In genomic region chr11:23945966-23946365, GRCm38 (mm10) we compare ENCODE assay signal across 25 mouse cellular contexts.
"Had no signal": no experiment of that assay in that cellular context is flagged by ENCODE, and none has a peak within 500 bp of the region (broad histone marks: within the 10 kb centered on the region; RNA-seq: fewer than 3 reads in every experiment).

No protein-coding gene starts in this region.

- H3K36me3 ChIP-seq: embryonic facial prominence, embryonic 10.5 days; embryonic facial prominence, embryonic 12.5 days; embryonic facial prominence, embryonic 13.5 days; embryonic facial prominence, embryonic 15.5 days; forebrain, embryonic 10.5 days; forebrain, embryonic 12.5 days; forebrain, embryonic 15.5 days had no signal

- DNase-seq: cerebellum, adult 9-11 months; cerebellum, postnatal 14 days; cerebellum, postnatal 25 days; cerebellum, postnatal 36 days; embryo, embryonic 11 days; forebrain, postnatal 0 days; gastrocnemius, adult 2 months; gastrocnemius, postnatal 10 days; gastrocnemius, postnatal 14 days; gastrocnemius, postnatal 25 days; gastrocnemius, postnatal 36 days; heart, adult 11 months; heart, adult 18-20 months; heart, adult 2 months had no signal

- H3K4me2 ChIP-seq: embryonic facial prominence, embryonic 12.5 days; embryonic facial prominence, embryonic 13.5 days; embryonic facial prominence, embryonic 15.5 days; forebrain, embryonic 12.5 days; forebrain, embryonic 13.5 days; forebrain, embryonic 15.5 days had no signal

- H3K4me1 ChIP-seq: embryonic facial prominence, embryonic 10.5 days; embryonic facial prominence, embryonic 12.5 days; embryonic facial prominence, embryonic 13.5 days; embryonic facial prominence, embryonic 15.5 days; forebrain, embryonic 10.5 days; forebrain, embryonic 12.5 days; forebrain, embryonic 13.5 days; forebrain, embryonic 15.5 days had no signal

- H3K27me3 ChIP-seq: embryonic facial prominence, embryonic 12.5 days; embryonic facial prominence, embryonic 13.5 days; embryonic facial prominence, embryonic 15.5 days; forebrain, embryonic 12.5 days; forebrain, embryonic 13.5 days; forebrain, embryonic 15.5 days had no signal

- H3K9me3 ChIP-seq: embryonic facial prominence, embryonic 10.5 days; embryonic facial prominence, embryonic 12.5 days; embryonic facial prominence, embryonic 13.5 days; embryonic facial prominence, embryonic 15.5 days; forebrain, embryonic 10.5 days; forebrain, embryonic 12.5 days; forebrain, embryonic 13.5 days; forebrain, embryonic 15.5 days had no signal

- H3K27ac ChIP-seq: embryonic facial prominence, embryonic 10.5 days; embryonic facial prominence, embryonic 12.5 days; embryonic facial prominence, embryonic 13.5 days; embryonic facial prominence, embryonic 15.5 days; forebrain, embryonic 10.5 days; forebrain, embryonic 12.5 days; forebrain, embryonic 13.5 days; forebrain, embryonic 15.5 days; gastrocnemius, adult 2 months; heart, adult 2 months had no signal

- H3K4me3 ChIP-seq: embryonic facial prominence, embryonic 10.5 days; embryonic facial prominence, embryonic 12.5 days; embryonic facial prominence, embryonic 13.5 days; embryonic facial prominence, embryonic 15.5 days; erythroblast, embryonic 14.5 days; forebrain, embryonic 10.5 days; forebrain, embryonic 12.5 days; forebrain, embryonic 13.5 days; forebrain, embryonic 15.5 days; gastrocnemius, adult 2 months; heart, adult 2 months had no signal

- ATAC-seq: forebrain, embryonic 13.5 days; forebrain, embryonic 14.5 days; forebrain, embryonic 15.5 days; forebrain, embryonic 16.5 days; forebrain, postnatal 0 days had no signal

- H3K9ac ChIP-seq: embryonic facial prominence, embryonic 12.5 days; embryonic facial prominence, embryonic 13.5 days; embryonic facial prominence, embryonic 15.5 days; forebrain, embryonic 12.5 days; forebrain, embryonic 13.5 days; forebrain, embryonic 15.5 days; forebrain, postnatal 0 days had no signal
